Mouse (Mus musculus) myocyte (in vitro differentiated cells): ENCODE results near the gene Lpin2.

ENCODE experiments used
- CEBPB ChIP-seq: IDR thresholded peaks from 2 replicates; pipeline ENCODE4 v1.6.1; 2011; ENCODE audit warnings: mild to moderate bottlenecking, moderate library complexity; ENCODE audit not compliant: poor library complexity, insufficient read depth, severe bottlenecking
- E2F4 ChIP-seq: IDR thresholded peaks from one replicate; pipeline ENCODE4 v1.6.1; 2011; ENCODE audit warnings: mild to moderate bottlenecking, control low read depth, moderate library complexity; ENCODE audit not compliant: insufficient read depth
- MAX ChIP-seq: IDR thresholded peaks from one replicate; pipeline ENCODE4 v1.6.1; 2011; ENCODE audit warnings: low read depth, mild to moderate bottlenecking, control low read depth
- MYOD1 ChIP-seq, 3 experiments: IDR thresholded peaks; one replicate each; pipeline ENCODE4 v1.6.1; 2011; ENCODE audit warnings: control low read depth in 2 of 3, low read depth in 2 of 3, mild to moderate bottlenecking in 2 of 3, moderate library complexity in 1 of 3; ENCODE audit not compliant: insufficient read length in 2 of 3, control insufficient read depth in 1 of 3
- MYOG ChIP-seq, 3 experiments: IDR thresholded peaks; one replicate each; pipeline ENCODE4 v1.6.1; 2011; ENCODE audit warnings: control low read depth in 2 of 3, low read depth in 2 of 3, mild to moderate bottlenecking in 2 of 3; ENCODE audit not compliant: insufficient read length in 2 of 3, control insufficient read depth in 1 of 3, insufficient read depth in 1 of 3
- POLR2A ChIP-seq: IDR thresholded peaks from one replicate; pipeline ENCODE4 v1.6.1; 2011; ENCODE audit warnings: low read depth, mild to moderate bottlenecking, control low read depth, moderate library complexity; ENCODE audit not compliant: insufficient read length
- POLR2AphosphoS2 ChIP-seq: IDR thresholded peaks from one replicate; pipeline ENCODE4 v1.6.1; 2011; ENCODE audit warnings: low read depth, control low read depth; ENCODE audit not compliant: insufficient read length
- REST ChIP-seq: IDR thresholded peaks from one replicate; pipeline ENCODE4 v1.6.1; 2011; ENCODE audit warnings: mild to moderate bottlenecking, control low read depth, moderate library complexity; ENCODE audit not compliant: insufficient read depth, insufficient read length
- TCF12 ChIP-seq: IDR thresholded peaks from one replicate; pipeline ENCODE4 v1.6.1; 2011; ENCODE audit warnings: mild to moderate bottlenecking, control low read depth; ENCODE audit not compliant: poor library complexity, insufficient read depth, severe bottlenecking
- TCF3 ChIP-seq: IDR thresholded peaks from one replicate; pipeline ENCODE4 v1.6.1; 2011; ENCODE audit warnings: low read depth, control low read depth; ENCODE audit not compliant: insufficient read length
- USF1 ChIP-seq: IDR thresholded peaks from one replicate; pipeline ENCODE4 v1.6.1; 2011; ENCODE audit warnings: low read depth, mild to moderate bottlenecking, control low read depth, moderate library complexity

DNA sequence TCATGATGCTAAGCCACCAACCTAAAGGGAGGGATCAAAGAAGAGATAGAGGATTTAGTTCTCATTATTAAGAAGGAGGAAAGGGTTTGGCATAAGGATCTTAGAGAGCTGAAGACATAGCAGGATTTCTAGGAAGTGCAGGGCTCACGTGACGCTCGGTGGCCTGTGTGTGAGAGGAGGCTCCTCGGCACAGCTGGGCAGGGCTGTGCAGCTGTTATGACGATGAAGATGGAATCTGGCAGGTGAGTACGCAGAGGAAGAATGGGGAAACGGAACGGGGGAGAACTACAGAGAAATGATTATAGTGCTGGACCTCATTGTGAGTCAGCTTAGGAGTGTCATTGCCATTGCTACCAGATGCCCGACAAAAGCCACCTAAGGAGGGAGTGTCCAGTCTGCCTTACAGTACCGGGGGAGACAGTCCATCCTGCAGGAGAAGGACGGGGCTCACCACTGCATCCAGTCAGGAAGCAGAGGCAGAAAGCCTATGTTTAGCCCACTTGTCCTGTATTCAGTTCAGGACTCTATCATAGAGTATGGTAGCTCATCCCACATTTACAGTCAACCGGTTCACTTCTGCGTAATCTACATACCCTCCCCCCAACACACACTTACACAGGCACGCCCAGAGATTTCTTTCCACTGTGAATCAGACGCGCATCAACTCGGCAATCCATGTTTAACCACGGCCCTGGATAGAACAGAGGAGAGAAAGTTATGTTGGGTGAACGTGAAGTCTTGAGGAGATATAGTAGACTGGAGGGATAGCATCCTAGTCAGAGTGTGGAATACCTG lies 37.8 kb upstream of the Lpin2 start:
- TF ChIP-seq MAX: no peak
- no peak for TF ChIP-seq CEBPB
- no peak for TF ChIP-seq POLR2A
- peak; percentile 35 for TF ChIP-seq USF1
- TF ChIP-seq E2F4: no peak
- TF ChIP-seq TCF12: no peak
- no peak for TF ChIP-seq TCF3
- no peak for TF ChIP-seq REST
- peak in 2 of 3 experiments; percentile 11 to 24 for TF ChIP-seq MYOG (IDR thresholded peaks at IDR 0.05; ENCODE audit: control insufficient read depth in 1 of 3, insufficient read depth in 1 of 3, insufficient read length in 2 of 3, low read depth in 2 of 3)
- TF ChIP-seq MYOD1 (IDR thresholded peaks at IDR 0.05; ENCODE audit: control insufficient read depth in 1 of 3, insufficient read length in 2 of 3, low read depth in 2 of 3): peak in 2 of 3 experiments; percentile 48 to 62
- TF ChIP-seq POLR2AphosphoS2: no peak
